Mouse (Mus musculus): ENCODE results near the gene Has3. TPM values are rescaled to one million over a fixed set of nuclear protein-coding genes. Genes with fewer than 3 reads are reported as not detected.

Has3 gene
- total RNA-seq (2015; ENCODE audit: low replicate concordance) (not detected in 2 replicates), total RNA-seq (2017; ENCODE audit: low replicate concordance) (0.51 TPM in 1 of 2 replicates, not detected in the other)

DNA sequence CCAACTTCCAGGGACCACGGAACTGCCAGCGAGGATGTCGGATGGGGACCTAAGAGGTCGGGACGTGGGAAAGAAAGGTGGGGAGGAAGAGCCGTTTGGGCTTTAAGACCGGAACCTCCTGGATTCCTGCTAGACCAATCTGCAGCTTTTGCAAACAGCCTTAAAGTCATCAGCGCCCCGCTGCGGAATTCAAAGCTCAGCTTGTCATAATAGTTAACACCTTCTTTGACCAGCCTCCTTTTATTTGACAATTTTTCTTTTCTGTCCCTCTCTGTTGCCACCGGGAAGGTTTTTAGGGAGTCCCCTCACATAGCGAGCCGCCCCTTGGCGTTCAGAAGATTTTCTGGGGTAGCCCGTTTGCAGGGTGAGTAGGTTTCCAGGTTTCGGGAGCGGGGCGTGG, at the start of gene Has3:
Has3 (plus strand) TSS at position 192 of the 400 bp plus-strand sequence.
- no peak for ATAC-seq (replicated peaks; ENCODE audit: low FRiP score, poor library complexity, severe bottlenecking)

DNA sequence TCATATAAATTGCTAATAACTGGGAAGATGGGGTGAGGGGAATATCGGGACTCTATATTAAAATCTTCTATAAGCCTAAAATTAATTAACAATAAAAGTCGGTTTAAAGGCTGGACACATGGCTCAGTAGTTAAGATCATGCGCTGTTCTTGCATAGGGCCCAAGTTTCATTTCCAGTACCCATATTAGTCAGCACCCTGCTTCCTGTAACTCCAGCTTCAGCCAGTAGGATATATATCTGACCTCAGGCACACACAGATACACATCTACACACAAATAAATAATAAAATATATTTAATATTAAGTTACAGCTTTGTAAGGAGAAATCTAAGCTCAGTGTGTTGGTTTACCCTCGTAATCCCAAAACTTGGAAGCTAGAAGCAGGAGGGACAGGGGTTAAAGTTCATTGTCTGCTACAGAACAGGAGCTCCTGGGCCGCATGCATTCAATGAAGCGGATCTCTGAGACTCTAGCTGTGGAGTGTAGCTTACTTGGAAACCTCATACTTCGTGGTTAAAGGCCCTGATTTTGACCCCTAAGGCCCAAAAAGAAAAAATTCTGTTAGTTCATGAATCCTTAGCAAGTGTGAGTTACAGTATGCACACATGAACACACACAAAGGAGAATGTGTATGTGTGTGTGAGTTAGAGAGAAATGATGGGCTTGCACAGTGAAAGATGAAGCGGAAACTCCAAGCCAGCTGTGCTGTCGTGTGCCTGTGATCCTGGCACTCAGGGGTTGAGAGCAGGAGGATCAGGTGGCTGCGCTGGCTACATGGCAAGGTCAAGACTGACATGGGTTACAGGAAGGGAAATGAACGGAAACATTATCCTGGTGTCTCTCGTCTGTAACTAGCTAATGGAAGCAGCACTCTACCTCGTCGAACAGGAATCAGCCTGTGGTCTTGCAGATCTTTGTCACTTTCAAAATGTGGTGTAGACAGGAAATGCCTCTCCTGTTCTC, 49.2 kb upstream of the Has3 start:
- no peak for ATAC-seq (replicated peaks; ENCODE audit: low FRiP score, poor library complexity, severe bottlenecking)

DNA sequence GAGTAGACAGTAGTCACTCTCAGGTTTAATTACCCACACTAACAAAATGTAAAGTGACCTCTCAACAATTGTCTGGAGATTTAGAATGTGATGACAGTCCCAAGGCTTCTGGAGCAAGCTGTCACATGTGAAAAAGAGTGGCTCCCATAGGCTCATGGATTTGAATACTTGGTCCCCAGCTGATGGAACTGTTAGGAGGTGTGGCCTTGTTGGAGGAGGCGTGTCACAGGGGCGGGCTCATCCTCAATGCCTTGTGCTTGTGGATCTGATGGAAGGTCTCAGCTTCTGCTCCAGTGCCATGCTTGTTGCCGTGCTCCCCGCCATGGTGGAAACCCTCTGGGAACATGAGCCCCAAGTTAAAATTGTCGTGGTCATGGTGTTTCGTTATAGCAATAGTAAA, 41.1 kb upstream of the Has3 start:
- ATAC-seq (replicated peaks; ENCODE audit: low FRiP score, poor library complexity, severe bottlenecking), result no peak

DNA sequence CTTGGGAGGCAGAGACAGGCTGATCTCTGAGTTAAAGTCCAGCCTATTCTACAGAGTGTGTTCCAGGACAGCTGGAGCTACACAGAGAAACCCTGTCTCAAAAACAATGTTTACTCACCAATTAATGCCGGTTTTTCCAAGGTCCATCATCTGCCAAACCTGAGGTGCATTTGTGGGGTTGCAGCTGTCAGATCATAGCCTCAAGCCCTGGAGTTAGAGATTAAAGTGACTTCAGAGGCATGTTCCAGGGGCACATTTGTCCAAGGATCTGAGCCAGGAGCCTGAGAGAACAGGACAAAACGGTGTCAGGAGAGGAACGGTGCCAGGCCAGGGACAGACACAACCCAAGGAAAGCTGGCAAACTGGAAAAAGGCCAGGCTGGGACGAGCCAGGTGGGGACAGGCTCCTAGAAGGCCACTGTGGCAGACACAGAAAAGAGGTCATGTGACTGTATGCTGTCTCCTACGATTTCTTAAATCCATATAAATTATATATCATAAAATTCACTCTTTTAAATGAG, 40.5 kb upstream of the Has3 start:
- no peak for ATAC-seq (replicated peaks; ENCODE audit: low FRiP score, poor library complexity, severe bottlenecking)

DNA sequence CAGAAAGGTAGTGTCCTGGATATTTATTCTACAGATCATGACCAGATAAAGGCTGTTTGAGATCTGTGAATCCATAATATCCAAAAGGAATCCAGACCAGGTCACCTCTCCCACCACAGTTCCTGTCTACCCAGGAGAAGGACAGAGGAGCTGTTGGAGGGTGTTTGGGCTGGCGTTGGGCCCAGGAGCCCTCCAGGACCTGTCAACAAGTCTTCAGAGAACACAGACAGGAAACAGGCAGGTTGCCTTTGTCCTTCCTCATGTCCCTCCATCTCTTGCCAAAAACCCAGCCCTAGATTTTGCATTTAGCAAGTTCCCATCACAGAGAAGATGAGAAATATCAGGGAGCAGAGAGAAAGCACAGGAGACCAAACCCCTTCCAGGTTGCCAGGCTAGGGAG, 35.1 kb upstream of the Has3 start:
- no peak for ATAC-seq (replicated peaks; ENCODE audit: low FRiP score, poor library complexity, severe bottlenecking)

DNA sequence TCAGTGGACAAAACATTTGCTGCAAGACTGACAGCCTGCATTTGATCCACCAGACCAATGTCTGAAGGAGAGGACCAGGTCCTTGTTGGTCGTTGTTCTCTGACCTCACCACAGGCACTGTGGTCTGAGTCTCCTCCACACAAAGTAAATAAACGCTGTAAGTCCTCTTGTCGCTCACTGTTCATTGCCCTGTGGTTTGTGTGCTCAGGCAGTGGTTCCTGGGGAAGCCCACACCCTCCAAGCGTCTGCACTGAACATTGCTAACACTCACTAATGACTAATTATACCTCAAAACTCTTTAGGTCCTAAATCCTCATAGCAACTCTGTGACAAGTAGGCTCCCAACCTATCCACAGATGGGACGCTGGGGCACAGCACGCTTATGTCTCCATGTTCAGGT, 33.5 kb upstream of the Has3 start:
- ATAC-seq (replicated peaks; ENCODE audit: low FRiP score, poor library complexity, severe bottlenecking), result no peak

DNA sequence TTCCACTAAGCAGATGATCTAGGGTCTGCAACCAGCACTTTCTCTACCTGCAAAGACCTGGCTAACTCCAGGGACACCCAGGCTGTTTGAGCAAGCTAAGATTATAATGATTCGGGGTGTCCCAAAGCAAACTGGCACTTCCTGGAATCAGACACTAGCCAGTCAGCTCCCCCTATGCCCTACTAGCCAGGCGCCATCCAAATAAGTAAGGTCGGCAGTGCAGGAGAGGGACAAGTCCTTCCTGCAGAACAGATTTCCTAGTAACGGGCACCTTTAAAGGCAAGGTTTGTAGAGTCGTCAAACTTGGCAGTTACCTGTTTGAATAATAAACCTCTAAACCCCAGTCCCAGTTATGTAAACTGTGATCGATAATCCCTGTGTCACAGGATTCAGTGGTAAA, 31.2 kb upstream of the Has3 start:
- no peak for ATAC-seq (replicated peaks; ENCODE audit: low FRiP score, poor library complexity, severe bottlenecking)

DNA sequence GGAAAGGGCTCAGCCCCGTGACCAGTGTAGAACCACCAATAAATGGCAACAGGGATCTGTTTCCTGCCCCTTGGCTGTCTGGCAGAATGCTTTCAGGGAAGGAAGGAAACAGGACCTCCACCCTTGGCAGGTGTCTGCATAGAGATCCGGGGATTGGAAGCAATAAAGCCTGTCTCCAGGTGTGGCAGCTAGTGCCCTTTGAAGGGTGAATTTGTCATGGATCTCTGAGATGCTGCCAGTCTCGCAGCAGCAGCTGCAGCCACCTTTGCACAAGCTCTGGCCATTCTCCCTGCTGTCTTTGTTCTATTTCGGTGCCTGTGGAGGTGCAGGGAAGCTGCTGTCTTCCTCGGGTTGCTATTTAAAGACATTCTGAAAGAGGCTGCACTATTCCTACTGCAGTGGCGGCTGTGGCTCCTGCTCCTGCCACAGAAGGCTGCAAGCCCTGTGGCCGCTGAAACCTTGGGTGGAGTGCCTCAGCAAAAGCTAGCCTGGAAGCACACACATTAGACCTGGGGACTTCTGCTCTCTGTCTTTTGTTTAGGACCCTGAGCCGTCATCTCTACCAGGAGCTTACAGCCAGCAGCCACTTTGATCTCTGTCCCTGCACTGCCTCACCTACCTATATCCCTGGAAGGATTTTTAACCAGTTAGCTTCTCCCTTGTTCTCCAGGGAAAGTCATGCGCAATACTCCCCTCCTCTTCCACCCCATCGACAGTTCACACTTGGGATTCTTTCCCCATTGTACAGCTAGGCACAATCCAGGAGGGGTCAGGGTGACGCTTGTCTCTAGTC, 30.6 kb upstream of the Has3 start:
- no peak for ATAC-seq (replicated peaks; ENCODE audit: low FRiP score, poor library complexity, severe bottlenecking)

DNA sequence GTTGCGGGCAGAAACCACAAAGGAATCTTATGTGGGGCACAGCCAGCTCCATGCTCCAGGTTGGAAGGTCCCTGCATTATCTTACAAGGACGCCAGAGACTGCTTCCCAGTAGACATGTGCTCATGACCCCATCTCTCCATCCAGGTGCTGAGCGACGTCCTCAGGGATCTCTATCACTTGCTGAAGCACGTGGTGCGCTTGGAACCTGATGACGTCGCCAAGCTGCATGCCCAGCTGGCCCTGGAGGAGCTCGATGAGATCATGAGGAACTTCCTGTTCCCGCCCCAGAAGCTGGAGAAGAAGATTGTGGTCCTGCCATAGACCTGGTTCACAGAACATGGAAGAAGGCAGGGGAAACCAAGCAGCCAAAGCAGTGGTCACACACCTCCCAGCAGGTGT, 20.0 kb upstream of the Has3 start:
- ATAC-seq (replicated peaks; ENCODE audit: low FRiP score, poor library complexity, severe bottlenecking), result no peak

DNA sequence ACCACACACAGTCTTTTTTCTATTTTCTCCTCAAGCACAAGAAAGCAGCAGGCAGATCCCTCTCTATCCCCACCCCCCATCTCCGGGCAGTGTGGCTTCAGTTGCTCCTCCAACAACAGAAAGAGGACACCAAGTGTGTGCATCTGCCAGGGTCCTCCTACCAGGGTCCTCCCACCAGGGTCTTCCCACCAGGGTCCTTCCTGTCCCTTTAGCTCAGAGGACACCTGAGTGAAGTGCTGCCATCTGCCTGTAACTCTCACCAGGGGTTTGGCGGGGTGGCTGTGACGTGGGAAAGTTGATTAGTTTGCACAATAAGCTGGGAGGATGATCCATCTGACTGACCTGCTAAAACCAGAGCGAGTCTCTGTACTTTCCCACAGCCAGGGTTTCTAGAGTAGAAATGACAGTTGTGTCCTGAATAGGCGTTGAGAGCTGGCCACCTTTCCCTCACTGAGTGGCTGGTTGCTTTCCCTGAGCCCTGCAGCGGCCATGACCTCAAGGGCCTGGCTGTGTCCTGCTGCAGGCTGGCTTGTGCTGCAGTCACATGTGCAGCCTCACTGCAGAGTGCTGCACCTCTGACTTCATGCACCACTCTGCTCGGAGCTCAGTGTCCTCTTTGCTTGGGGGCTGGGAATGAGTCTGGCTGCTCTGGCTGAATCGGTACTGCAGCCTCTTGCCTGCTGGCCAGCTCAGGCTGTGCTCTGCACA, 15.4 kb upstream of the Has3 start:
- ATAC-seq (replicated peaks; ENCODE audit: low FRiP score, poor library complexity, severe bottlenecking), result no peak

DNA sequence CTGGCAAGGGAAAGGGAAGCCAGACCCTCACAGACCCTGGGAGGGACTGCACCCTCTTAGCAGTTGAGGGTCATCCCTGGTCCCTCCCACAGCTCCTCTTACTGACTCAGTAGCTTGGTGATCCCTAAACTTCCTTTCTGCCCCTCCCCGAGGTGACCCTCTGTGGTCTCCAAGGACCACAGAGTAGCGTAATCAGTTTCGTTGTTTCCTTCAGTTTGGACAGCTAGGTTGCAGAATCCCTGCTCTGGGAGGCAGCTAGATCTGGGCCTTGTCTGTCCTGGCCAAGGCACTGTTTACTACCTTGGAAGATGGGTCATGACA, 14.8 kb upstream of the Has3 start:
- ATAC-seq (replicated peaks; ENCODE audit: low FRiP score, poor library complexity, severe bottlenecking), result no peak

DNA sequence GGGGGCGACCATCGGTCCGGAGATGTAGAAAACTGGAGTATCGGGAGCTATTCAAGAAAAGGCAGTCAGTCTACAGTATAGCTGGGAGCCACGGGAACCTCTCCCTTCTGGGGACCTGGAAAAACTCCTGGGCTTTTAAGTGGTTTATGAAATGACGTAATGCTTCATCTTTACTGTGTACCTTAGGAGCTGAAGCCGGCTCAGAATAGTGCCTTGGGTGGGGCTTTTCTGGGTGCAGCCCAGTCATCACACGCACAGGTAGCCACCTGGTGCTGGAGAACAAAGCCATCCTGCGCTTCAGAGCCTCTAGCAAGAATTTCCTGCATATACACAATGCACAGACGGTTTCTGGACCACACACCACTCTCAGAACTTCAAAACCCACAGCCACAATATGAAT, 7.2 kb upstream of the Has3 start:
- no peak for ATAC-seq (replicated peaks; ENCODE audit: low FRiP score, poor library complexity, severe bottlenecking)

DNA sequence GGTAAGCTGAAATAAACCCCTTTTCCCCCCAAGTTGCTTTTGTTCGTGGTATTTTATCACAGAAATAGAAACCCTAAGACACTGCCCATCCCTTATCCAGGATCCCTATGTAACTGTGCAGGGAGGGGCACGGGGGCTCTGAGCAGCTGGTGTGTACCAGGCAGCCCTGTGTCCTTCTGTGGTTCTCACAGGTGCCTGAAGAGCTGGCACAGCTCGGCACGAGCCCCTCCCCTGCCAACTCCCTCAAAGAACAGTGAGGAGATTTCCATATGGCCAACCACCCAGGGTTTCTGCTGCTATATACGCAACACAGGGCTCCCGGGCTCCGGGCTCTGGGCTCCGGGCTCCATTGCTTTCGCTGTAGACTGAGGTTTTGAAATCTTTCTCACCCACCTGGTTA, 4.7 kb upstream of the Has3 start:
- ATAC-seq (replicated peaks; ENCODE audit: low FRiP score, poor library complexity, severe bottlenecking), result no peak

DNA sequence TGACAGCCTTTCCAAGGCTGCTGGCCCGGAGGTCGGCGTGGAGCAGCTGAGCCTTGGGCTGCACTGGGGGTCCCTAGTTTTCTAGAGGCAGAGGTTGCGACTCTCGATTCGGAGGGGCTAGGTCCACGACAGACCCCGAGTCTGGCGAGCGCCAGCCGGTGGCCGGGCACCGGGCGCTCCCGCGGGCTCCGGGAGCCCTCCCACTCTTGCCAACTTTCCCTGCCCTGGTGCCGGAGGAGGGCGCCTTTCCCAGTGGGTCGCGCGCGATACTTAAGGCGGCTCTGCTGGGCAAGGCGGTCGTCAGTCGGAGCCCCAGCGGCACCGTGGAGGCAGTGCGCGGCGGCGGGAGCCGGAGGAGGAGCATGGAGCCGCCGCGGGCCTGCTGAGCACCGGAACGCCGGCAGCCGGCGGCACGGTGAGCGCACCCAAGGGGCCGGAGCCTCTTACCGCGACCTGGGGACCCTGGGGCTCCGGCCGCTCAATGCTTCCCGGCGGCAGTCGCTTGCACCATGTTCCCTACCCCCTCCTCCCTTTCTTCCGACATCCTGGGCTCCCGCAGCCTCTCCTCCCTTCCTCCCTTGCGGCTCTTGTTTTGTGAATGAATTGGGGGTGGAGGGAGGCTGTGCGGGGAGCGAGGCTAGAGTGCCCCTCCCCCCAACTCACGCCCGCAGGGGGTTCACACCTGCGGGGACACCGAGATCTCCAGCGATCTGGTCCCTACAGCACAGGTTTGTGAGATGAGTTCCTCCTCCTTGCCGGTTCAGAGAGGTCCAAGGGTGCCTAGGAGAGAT, 690 bp downstream of the Has3 start:
- ATAC-seq (replicated peaks; ENCODE audit: low FRiP score, poor library complexity, severe bottlenecking), result no peak

DNA sequence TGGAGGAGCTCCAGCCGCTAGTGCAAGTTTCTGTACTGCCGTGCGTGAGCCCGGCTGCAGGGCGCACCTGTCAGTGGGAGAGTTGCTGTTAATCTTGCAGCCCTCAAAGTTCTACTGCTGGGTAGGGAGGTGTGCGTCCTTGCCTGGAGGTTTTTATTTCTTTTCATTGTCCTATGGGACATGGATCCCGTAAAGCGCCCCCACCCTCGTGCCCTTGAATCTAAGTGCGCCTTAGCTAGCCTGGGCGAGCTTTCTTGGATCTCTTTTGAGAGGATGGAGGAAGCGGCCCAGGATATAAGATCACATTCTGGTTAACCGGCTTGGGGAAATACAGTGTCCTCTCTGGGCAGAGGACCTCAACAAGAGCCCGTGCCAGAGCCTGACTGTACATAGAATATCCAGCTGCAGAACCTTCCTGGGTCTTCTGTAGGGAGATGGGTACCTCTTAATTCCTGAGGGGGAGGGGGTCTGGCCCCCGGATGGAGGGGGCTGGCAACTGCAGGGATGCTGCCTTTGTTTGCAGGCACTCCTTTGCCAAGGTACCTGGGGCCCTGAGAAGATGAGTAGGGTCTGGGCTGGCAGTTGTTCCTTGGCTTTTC, 1.4 kb downstream of the Has3 start:
- no peak for ATAC-seq (replicated peaks; ENCODE audit: low FRiP score, poor library complexity, severe bottlenecking)

DNA sequence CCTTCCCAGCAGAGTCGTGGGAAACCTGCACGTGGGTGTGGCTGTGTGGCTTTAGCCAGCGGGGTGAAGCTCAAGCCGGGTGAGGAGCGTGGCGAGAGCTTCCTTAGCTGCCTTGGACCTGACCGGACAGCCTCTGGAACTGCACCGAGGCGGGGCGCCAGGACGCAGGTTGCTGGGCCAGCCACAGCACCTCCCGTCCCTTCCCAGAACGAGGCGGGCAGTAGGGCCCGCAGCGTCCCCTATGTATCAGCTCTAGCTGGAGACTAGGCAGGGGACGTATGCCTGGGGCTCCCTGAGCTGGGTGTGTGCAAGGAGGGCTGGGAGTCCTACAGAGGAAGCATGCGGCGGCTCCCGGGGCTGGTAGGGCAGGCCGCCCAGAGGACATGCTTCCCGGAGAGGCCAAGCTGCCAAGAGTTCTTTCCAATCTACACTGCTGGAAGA, 1.9 kb downstream of the Has3 start:
- ATAC-seq (replicated peaks; ENCODE audit: low FRiP score, poor library complexity, severe bottlenecking), result no peak

DNA sequence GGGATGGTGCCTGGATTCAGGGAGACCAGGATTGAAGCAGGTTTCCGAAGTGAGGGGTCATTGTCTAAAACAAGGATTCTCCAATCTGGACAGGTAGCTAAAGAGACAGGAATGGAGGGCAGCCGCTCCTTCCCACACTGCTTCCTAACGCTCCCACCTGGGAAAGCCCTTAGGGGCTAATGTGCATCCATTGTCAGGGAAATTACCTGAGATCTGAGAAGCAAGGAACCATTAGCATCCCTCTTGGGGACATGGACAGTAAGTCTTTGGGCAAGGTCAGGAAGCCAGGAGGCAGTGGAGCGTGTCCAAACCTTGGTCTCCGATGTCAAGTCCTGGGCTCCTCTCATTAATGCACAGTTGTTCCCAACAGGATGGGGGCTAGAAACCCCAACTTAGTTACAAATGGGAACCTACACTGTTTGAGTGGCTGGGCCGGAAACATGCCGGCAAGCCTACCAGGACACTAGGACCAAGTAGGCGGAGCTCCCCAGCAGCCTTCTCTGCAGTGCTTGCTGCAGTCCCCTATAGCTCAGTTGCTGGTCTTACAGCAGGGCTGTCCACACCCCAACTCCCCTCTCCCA, 2.5 kb downstream of the Has3 start:
- ATAC-seq (replicated peaks; ENCODE audit: low FRiP score, poor library complexity, severe bottlenecking), result no peak

DNA sequence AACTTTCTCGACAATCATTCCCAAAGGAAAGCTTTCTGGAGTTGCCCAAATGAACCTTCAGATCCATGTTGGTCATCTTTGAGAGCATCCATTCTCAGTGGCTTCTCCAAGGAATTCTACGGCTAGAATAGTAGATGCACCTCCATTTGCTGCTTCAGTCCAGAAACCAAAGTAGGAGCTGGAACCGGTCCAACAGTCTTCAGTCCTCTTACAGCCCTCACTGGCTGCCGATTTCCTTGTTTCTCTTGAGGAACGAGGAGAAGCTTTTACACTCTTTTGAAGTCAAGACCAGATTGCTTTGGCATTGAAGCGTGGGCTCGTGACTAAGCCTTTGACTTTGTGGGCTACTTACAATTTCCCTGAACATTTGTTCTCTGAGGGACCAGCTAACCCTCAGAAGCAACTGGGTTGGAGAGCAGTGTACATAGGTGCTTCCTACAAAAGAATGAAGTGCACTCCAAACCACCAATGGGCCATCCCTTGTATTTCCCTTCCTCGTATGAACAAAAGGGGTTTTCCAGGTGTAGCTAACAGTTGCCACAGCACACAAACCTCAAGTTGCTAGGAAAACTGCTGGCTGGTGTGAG, 10.2 kb downstream of the Has3 start:
- ATAC-seq (replicated peaks; ENCODE audit: low FRiP score, poor library complexity, severe bottlenecking), result no peak

All from erythroid progenitor cell, adult 5-6 weeks (primary cell).